Mouse (Mus musculus) heart, postnatal 10 days (tissue): Measurements from ENCODE around the gene Gpr4. TPM values are rescaled to one million over a fixed set of nuclear protein-coding genes. Genes with fewer than 3 reads are reported as not detected.

Source experiments
- DNase-seq, 2 experiments: peaks; one replicate each; pipeline ENCODE4 v3.0.0; 2021
- intact Hi-C: fragments of 180-260 bp; cut with DNase I; formaldehyde crosslinking; loops from one replicate; pipeline ENCODE4 v1.15.1; 2025
- total RNA-seq, 2 experiments: library from RNA; stranded (reverse); gene quantifications; 2 replicates each; pipeline ENCODE4 v1.2.3; 2021

Gpr4 gene
- total RNA-seq, 2 experiments from 2014 or later, result 11.4 to 11.8 TPM

- DNase-seq, result no peak
- intact Hi-C loops, result no loop called here
Observed at GRCm38 (mm10) chr7:19252078-19252477, 39.7 kb downstream of the Gpr4 start.

GRCm38 (mm10) chr7:19253437-19253836, 41.1 kb downstream of the Gpr4 start:
- no peak for DNase-seq
- intact Hi-C loops, result no loop called here

- DNase-seq, result no peak
- intact Hi-C loops, result no loop called here
Observed at GRCm38 (mm10) chr7:19255395-19255794, 43.1 kb downstream of the Gpr4 start.

GRCm38 (mm10) chr7:19256567-19256966, 44.2 kb downstream of the Gpr4 start:
- DNase-seq, result no peak
- intact Hi-C loops, result no loop called here

GRCm38 (mm10) chr7:19257390-19258022, 45.2 kb downstream of the Gpr4 start:
- peak; percentile 71 to 76 for DNase-seq
- intact Hi-C loops, result no loop called here

- peak; percentile 64 for DNase-seq
- intact Hi-C loops, result no loop called here
Observed at GRCm38 (mm10) chr7:19258336-19258735, 46.0 kb downstream of the Gpr4 start.

- intact Hi-C loops, result no loop called here
- peak; percentile 32 to 35 for DNase-seq
Observed at GRCm38 (mm10) chr7:19265147-19265546, 52.8 kb downstream of the Gpr4 start.

- DNase-seq, result peak in 1 of 2 experiments; percentile 31
- intact Hi-C loops, result no loop called here
Observed at GRCm38 (mm10) chr7:19265928-19266822, 53.8 kb downstream of the Gpr4 start.

- intact Hi-C loops, result no loop called here
- no peak for DNase-seq
Observed at GRCm38 (mm10) chr7:19267051-19267450, 54.7 kb downstream of the Gpr4 start.

- peak in 1 of 2 experiments; percentile 26 for DNase-seq
Observed at GRCm38 (mm10) chr7:19268993-19269681, 56.8 kb downstream of the Gpr4 start.

GRCm38 (mm10) chr7:19269721-19270441, 57.5 kb downstream of the Gpr4 start:
- intact Hi-C loops, result no loop called here

More at GRCm38 (mm10) chr7:19268993-19269681, 56.8 kb downstream of the Gpr4 start:
- intact Hi-C loops, result no loop called here

GRCm38 (mm10) chr7:19270509-19271237, 58.3 kb downstream of the Gpr4 start:
- intact Hi-C loops, result no loop called here
- peak; percentile 50 for DNase-seq

More at GRCm38 (mm10) chr7:19269721-19270441, 57.5 kb downstream of the Gpr4 start:
- DNase-seq, result peak; percentile 82 to 87

GRCm38 (mm10) chr7:19271238-19272172, 59.2 kb downstream of the Gpr4 start, which contains the start of gene Vasp:
TSS of gene Vasp (minus strand) at chr7:19271817.
- DNase-seq, result peak; percentile 92
- intact Hi-C loops, result no loop called here

- intact Hi-C loops, result no loop called here
- DNase-seq, result peak; percentile 68 to 73
Observed at GRCm38 (mm10) chr7:19272173-19272764, 59.9 kb downstream of the Gpr4 start.
